ENCODE assay signal across 15 mouse cellular contexts in genomic region chr10:115096191-115096590, GRCm38 (mm10).
"Had no signal": no experiment of that assay in that cellular context is flagged by ENCODE, and none has a peak within 500 bp of the region (broad histone marks: within the 10 kb centered on the region; RNA-seq: fewer than 3 reads in every experiment).

No protein-coding gene starts in this region.

- H3K9ac ChIP-seq: lung, embryonic 15.5 days; midbrain, embryonic 13.5 days; midbrain, embryonic 15.5 days; neural tube, embryonic 12.5 days had no signal

- H3K4me3 ChIP-seq: lung, embryonic 15.5 days; megakaryocyte, embryonic 14.5 days; midbrain, embryonic 13.5 days; midbrain, embryonic 15.5 days; neural tube, embryonic 12.5 days had no signal

- H3K9me3 ChIP-seq: lung, embryonic 15.5 days; midbrain, embryonic 13.5 days; midbrain, embryonic 15.5 days had no signal

- H3K27me3 ChIP-seq: lung, embryonic 15.5 days; megakaryocyte, embryonic 14.5 days; midbrain, embryonic 13.5 days; midbrain, embryonic 15.5 days; neural tube, embryonic 12.5 days had no signal

- H3K36me3 ChIP-seq: lung, embryonic 15.5 days; midbrain, embryonic 13.5 days; midbrain, embryonic 15.5 days; neural tube, embryonic 12.5 days had no signal

- H3K4me2 ChIP-seq: lung, embryonic 15.5 days; midbrain, embryonic 11.5 days; midbrain, embryonic 13.5 days; midbrain, embryonic 15.5 days; neural tube, embryonic 12.5 days had no signal

- DNase-seq: lung, adult 2 months; lung, postnatal 14 days; lung, postnatal 36 days; right cerebral cortex, postnatal 14 days; thymus, adult 2 months; thymus, postnatal 25 days; thymus, postnatal 4 days had no signal

- H3K27ac ChIP-seq: lung, embryonic 15.5 days; macrophage; midbrain, embryonic 13.5 days; midbrain, embryonic 15.5 days; neural tube, embryonic 12.5 days had no signal

- H3K4me1 ChIP-seq: lung, embryonic 15.5 days; megakaryocyte, embryonic 14.5 days; midbrain, embryonic 13.5 days; midbrain, embryonic 15.5 days; neural tube, embryonic 12.5 days had no signal

- ATAC-seq: lung, postnatal 0 days; midbrain, embryonic 13.5 days had no signal
